Mouse (Mus musculus) heart, embryonic 10.5 days (tissue): Measurements from ENCODE around the gene Npr1. TPM values are rescaled to one million over a fixed set of nuclear protein-coding genes. Genes with fewer than 3 reads are reported as not detected.

Experiments
- polyA plus RNA-seq: library from polyadenylated mRNA; unstranded; fragments of >200 nt; fragmentation: Nextera tagmentation; extraction: Ambion mirVana; gene quantifications from 2 replicates; pipeline ENCODE4 v1.2.1, GENCODE M21; 2016

The Npr1 gene
- polyA plus RNA-seq, 1 experiment from 2014 or later = 8.7 TPM

Other genes starting within 250 kb of the Npr1 start
- 75.1 and 92.0 TPM in 2 replicates for gene Jtb, start 234.3 kb downstream of the Npr1 start, polyA plus RNA-seq
- 2.1 and 2.2 TPM in 2 replicates for gene Creb3l4, start 222.4 kb downstream of the Npr1 start, polyA plus RNA-seq
- 51.3 and 79.6 TPM in 2 replicates for gene Slc39a1, start 217.7 kb downstream of the Npr1 start, polyA plus RNA-seq
- gene Crtc2, start 211.7 kb downstream of the Npr1 start, polyA plus RNA-seq = 14.4 and 21.6 TPM in 2 replicates
- gene Dennd4b, start 200.7 kb downstream of the Npr1 start, polyA plus RNA-seq = 4.6 and 7.0 TPM in 2 replicates
- gene Gatad2b, start 172.7 kb downstream of the Npr1 start, polyA plus RNA-seq = 10.6 and 11.8 TPM in 2 replicates
- 12.6 and 19.9 TPM in 2 replicates for gene Slc27a3, start 75.9 kb downstream of the Npr1 start, polyA plus RNA-seq
- gene Ints3, start 32.2 kb downstream of the Npr1 start, polyA plus RNA-seq = 31.0 and 36.7 TPM in 2 replicates
- gene Ilf2, start 10.3 kb upstream of the Npr1 start, polyA plus RNA-seq = 149 and 215 TPM in 2 replicates
- gene Snapin, start 25.2 kb upstream of the Npr1 start, polyA plus RNA-seq = 71.7 and 74.4 TPM in 2 replicates
- 120 and 136 TPM in 2 replicates for gene Chtop, start 43.6 kb upstream of the Npr1 start, polyA plus RNA-seq
- gene S100a1, start 48.5 kb upstream of the Npr1 start, polyA plus RNA-seq = 64.6 and 111 TPM in 2 replicates
- gene S100a13, start 48.6 kb upstream of the Npr1 start, polyA plus RNA-seq = 32.3 and 52.5 TPM in 2 replicates
- 0.28 TPM in 1 of 2 replicates, not detected in the other for gene S100a14, start 61.0 kb upstream of the Npr1 start, polyA plus RNA-seq
- gene S100a16, start 71.4 kb upstream of the Npr1 start, polyA plus RNA-seq = 18.1 and 36.6 TPM in 2 replicates
- gene S100a3, start 94.7 kb upstream of the Npr1 start, polyA plus RNA-seq = 0.31 and 0.44 TPM in 2 replicates
- gene S100a2, start 124.4 kb upstream of the Npr1 start, polyA plus RNA-seq = not detected in 2 replicates
- gene Gm42674, start 136.0 kb upstream of the Npr1 start, polyA plus RNA-seq = not detected in 2 replicates
- gene S100a4, start 137.9 kb upstream of the Npr1 start, polyA plus RNA-seq = 0.30 and 0.43 TPM in 2 replicates
- gene S100a5, start 142.7 kb upstream of the Npr1 start, polyA plus RNA-seq = not detected in 2 replicates
- 27.3 and 28.9 TPM in 2 replicates for gene S100a6, start 147.0 kb upstream of the Npr1 start, polyA plus RNA-seq
- not detected in 2 replicates for gene S100a7a, start 188.2 kb upstream of the Npr1 start, polyA plus RNA-seq
- not detected in 2 replicates for gene S100a8, start 203.1 kb upstream of the Npr1 start, polyA plus RNA-seq
- not detected in 2 replicates for gene S100a9, start 229.9 kb upstream of the Npr1 start, polyA plus RNA-seq